Mouse (Mus musculus) myocyte (in vitro differentiated cells): ENCODE results near the gene Ulk4.

ENCODE experiments used
- MYOD1 ChIP-seq, 3 experiments: IDR thresholded peaks; one replicate each; pipeline ENCODE4 v1.6.1; 2011; ENCODE audit warnings: control low read depth in 2 of 3, low read depth in 2 of 3, mild to moderate bottlenecking in 2 of 3, moderate library complexity in 1 of 3; ENCODE audit not compliant: insufficient read length in 2 of 3, control insufficient read depth in 1 of 3
- MYOG ChIP-seq, 3 experiments: IDR thresholded peaks; one replicate each; pipeline ENCODE4 v1.6.1; 2011; ENCODE audit warnings: control low read depth in 2 of 3, low read depth in 2 of 3, mild to moderate bottlenecking in 2 of 3; ENCODE audit not compliant: insufficient read length in 2 of 3, control insufficient read depth in 1 of 3, insufficient read depth in 1 of 3
- POLR2A ChIP-seq: IDR thresholded peaks from one replicate; pipeline ENCODE4 v1.6.1; 2011; ENCODE audit warnings: low read depth, mild to moderate bottlenecking, control low read depth, moderate library complexity; ENCODE audit not compliant: insufficient read length
- USF1 ChIP-seq: IDR thresholded peaks from one replicate; pipeline ENCODE4 v1.6.1; 2011; ENCODE audit warnings: low read depth, mild to moderate bottlenecking, control low read depth, moderate library complexity

- no peak for TF ChIP-seq POLR2A
- TF ChIP-seq MYOG (IDR thresholded peaks at IDR 0.05; ENCODE audit: control insufficient read depth in 1 of 3, insufficient read depth in 1 of 3, insufficient read length in 2 of 3, low read depth in 2 of 3) = no peak
- no peak for TF ChIP-seq USF1
- no peak for TF ChIP-seq MYOD1 (IDR thresholded peaks at IDR 0.05; ENCODE audit: control insufficient read depth in 1 of 3, insufficient read length in 2 of 3, low read depth in 2 of 3)
These were observed 342.9 kb downstream of the Ulk4 start for GRCm38 (mm10) chr9:120933886-120934758.
